Mouse (Mus musculus) CH12.LX (cell line): ENCODE measurements at regions not wholly inside any gene's neighbourhood (a gene's known extent, or its start where the extent isn't known, plus 50 kb on each side); places are given as distances from the start of the nearest gene placed in this dataset.

ENCODE experiments used
- CTCF ChIP-seq, 2 experiments: IDR thresholded peaks in 1 of 2; conservative IDR thresholded peaks in 1 of 2; 2 replicates each; pipeline ENCODE4 v1.5.1; 2011 to 2012; ENCODE audit warnings: low read depth in 2 of 2, low read length in 2 of 2, improper control_type of control experiment in 1 of 2, inconsistent platforms in 1 of 2, mild to moderate bottlenecking in 1 of 2, moderate library complexity in 1 of 2
- ELF1 ChIP-seq: IDR thresholded peaks from 2 replicates; pipeline ENCODE4 v1.6.1; 2014; ENCODE audit warnings: low read depth, mild to moderate bottlenecking, inconsistent platforms, low read length, improper control_type of control experiment
- EP300 ChIP-seq: IDR thresholded peaks from 2 replicates; pipeline ENCODE4 v1.6.1; 2011; ENCODE audit warnings: low read length, improper control_type of control experiment
- MAX ChIP-seq: IDR thresholded peaks from 2 replicates; pipeline ENCODE4 v1.6.1; 2011; ENCODE audit warnings: low read length, improper control_type of control experiment
- MYC ChIP-seq: IDR thresholded peaks from 2 replicates; pipeline ENCODE4 v1.6.1; 2011; ENCODE audit warnings: low read depth, mild to moderate bottlenecking, improper control_type of control experiment, low read length
- POLR2A ChIP-seq: IDR thresholded peaks from 2 replicates; pipeline ENCODE4 v1.6.1; 2011; ENCODE audit warnings: low read depth, mild to moderate bottlenecking, improper control_type of control experiment, low read length
- SMC3 ChIP-seq: IDR thresholded peaks from 2 replicates; pipeline ENCODE4 v1.6.1; 2011; ENCODE audit warnings: low read depth, low read length, improper control_type of control experiment
- ZNF384 ChIP-seq: IDR thresholded peaks from 2 replicates; pipeline ENCODE4 v1.6.1; 2012; ENCODE audit warnings: low read depth, low read length, improper control_type of control experiment, inconsistent platforms

GRCm38 (mm10) chr1:57265012-57265760 is 112.2 kb upstream of the 1700066M21Rik start:
- TF ChIP-seq MYC (no peak), POLR2A (no peak), CTCF (conservative IDR thresholded peaks at IDR 0.05 in 1 of 2, IDR thresholded peaks at IDR 0.05 in 1 of 2; ENCODE audit: low read depth in 2 of 2, low read length in 2 of 2) (no peak), EP300 (no peak), ELF1 (no peak), MAX (no peak), ZNF384 (no peak), SMC3 (no peak)
